Mouse (Mus musculus) fat pad, adult 2 months (tissue): ENCODE data around the gene Tgtp2.
"Not testable (repeated sequence)": the region's sequence is repeated elsewhere in the genome, so short reads cannot be mapped to it uniquely, and the experiment has no call there.

ENCODE experiments used
- DNase-seq: peaks from one replicate; pipeline ENCODE4 v3.0.0-alpha.2; 2011; ENCODE audit warnings: low read depth, low spot score; ENCODE audit errors: extremely low read depth

Tgtp2 gene

DNA sequence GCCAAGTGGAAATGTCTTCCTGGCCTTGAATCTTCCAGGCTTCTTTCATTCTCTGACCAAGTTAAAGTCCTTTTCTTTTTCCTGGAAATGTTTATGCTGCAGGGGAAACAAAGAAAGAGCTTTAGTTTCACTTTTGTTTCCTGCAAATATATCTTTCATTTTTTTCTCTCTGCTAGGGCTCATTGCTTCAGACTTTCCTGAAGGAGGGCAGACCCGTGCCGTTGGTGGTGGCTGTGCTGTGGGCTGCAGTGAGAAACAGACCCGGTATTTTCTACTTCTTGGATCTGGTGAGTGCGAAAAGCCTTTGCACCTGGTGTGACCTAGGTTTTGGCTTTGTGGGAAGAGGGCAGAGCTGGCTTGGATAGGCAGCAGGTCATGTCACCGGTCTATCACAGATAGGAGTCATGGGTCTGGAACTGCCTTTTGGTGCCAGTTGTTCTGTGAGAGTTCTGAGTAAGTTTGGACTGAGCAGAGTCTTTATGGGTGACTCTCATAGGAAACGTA lies 22.9 kb upstream of the Tgtp2 start:
- no peak for DNase-seq

- DNase-seq, result no peak
Measured at GRCm38 (mm10) chr11:49084875-49085274, 20.9 kb upstream of the Tgtp2 start.

DNA sequence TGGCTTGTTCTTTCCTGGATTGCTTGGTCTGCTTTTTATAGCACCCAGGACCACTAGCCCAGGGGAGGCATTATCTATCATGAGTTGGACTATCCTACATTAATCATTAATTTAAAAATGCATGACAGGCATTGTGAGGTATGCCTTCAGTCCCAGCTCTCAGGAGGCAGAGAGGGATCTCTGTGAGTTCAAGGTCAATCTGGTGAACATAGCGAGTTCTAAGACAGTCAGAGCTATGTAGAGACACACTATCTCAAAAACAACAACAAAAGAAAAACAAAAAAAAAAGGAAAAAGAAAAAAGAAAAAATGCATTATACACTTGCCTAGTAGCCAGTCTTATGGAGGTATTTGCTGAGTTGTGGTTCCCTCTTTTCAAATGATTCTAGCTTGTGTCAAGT lies 20.4 kb upstream of the Tgtp2 start:
- DNase-seq, result no peak

- no peak for DNase-seq
Measured at GRCm38 (mm10) chr11:49083808-49084207, 19.8 kb upstream of the Tgtp2 start.

DNA sequence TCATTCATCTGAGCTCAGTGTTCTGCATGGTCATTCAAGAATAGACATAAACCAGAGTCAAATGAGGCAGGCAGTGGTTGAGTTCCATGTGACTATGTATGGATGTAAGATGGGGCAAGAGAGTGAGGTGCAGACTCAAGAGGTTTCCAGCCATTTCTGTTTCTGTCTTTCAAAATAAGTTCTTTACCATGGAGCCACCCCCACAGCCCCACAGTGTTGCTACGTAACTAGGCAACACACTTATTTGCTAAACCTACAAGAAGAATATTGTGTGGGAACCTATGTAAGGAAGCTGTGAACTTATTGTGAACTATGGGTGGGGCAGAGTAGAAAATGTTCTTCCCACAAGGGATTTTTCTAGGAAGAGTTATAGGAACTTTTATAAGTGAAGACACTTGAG lies 19.1 kb upstream of the Tgtp2 start:
- no peak for DNase-seq

DNA sequence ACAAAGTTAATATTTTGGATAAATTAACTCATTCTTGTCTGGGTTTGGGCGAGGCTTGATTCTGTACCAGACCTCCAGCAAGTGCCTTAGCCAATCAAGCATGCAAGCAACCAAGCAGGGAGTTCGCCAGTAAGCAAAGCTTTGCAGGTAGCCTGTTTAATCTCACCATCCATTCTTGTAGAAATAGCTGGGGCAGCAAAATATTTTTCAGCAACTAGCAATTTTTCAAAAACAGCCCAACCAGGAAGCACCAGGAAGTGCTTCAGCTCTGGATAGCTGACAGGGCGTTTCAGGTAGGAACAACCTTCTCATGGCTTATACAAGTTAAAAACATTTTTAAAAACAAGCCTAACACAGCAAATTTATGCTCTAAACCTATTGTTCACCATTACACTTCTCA lies 17.9 kb upstream of the Tgtp2 start:
- DNase-seq, result no peak

- no peak for DNase-seq
Measured at GRCm38 (mm10) chr11:49081356-49081755, 17.4 kb upstream of the Tgtp2 start.

- DNase-seq, result no peak
Measured at GRCm38 (mm10) chr11:49080636-49081035, 16.6 kb upstream of the Tgtp2 start.

GRCm38 (mm10) chr11:49078719-49079118 lies 14.7 kb upstream of the Tgtp2 start:
- DNase-seq, result no peak

DNA sequence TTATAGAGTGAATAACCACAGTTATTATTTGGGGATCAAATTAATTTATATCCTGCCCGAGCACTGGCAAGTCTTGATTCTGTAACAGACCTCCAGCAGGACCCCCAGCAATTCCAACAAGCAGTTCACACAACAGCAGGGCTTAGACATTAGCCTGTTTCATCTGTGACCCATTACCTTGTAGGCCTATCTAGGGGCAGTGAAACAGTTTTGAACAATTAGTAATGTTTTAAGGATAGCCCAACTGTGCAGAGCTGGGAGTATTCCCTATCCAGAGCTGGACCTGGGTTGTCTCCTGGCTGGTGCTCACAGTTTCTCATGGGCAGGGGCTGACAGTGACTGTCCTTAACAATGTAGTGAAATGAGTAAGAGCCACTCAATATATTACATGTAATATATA lies 13.0 kb upstream of the Tgtp2 start:
- DNase-seq, result no peak

- not testable (repeated sequence) for DNase-seq
Measured at GRCm38 (mm10) chr11:49076001-49076757, 12.2 kb upstream of the Tgtp2 start, which contains the start of gene Ifi47. Gene Ifi47, plus strand, starts transcription at chr11:49076587.

DNA sequence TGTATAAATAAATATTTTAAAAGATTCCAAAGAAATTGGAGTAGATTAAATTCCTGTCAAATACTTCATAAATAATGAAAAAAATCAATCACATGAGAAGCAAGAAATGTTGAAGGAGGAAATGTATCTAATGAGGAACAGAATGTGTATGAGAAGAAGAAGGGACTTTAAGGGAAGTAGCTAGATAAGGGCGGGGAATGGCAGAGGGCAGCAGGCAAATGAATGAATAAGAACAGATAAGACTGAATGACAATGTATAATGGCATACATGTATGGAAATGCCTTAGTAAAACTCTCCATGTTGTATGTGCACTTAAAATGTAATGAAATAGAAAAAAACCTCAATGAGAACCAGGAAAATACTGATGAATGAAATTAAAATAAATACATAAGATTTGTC lies 4.4 kb upstream of the Tgtp2 start:
- DNase-seq, result no peak

- not testable (repeated sequence) for DNase-seq
Measured at GRCm38 (mm10) chr11:49061865-49062264, 2.1 kb downstream of the Tgtp2 start.

DNA sequence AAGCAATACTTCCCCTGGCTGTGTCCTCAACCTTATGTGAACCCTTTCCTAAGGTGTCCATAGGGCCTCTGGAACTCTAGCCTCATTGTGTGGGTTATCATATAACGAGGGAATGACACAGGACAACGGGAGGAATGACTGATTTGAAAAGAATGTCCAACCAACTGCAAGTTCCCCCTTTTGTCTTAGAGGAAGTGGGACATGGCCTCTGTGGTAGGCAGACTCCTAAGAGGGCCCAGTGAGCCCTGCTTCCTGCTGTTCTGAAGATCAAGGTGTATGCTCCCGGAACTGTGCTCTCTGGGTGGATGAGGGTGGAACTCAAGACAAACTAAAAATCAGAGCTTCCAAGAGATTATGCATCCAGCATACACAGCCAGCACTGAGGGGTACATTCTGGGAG lies 3.9 kb downstream of the Tgtp2 start:
- DNase-seq, result not testable (repeated sequence)

DNA sequence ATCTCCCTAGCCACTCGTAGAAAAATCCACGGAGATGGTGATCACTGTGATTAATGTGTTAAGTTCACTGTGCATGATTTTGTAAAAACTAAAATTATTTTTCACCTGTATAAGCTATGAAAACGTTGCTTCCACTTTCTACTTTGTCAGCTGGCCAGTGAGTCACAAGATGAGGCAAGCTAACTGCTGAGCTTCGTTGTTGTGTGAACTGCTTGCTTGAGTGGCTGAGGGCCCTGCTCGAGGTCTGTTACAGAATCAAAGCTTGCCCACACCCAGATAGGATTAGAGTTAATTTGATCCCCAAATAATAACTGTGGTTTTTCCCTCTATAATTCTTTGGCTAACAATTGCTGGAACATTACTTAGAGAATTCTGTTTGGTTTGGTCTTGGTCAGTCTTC lies 12.1 kb downstream of the Tgtp2 start:
- not testable (repeated sequence) for DNase-seq

- not testable (repeated sequence) for DNase-seq
Measured at GRCm38 (mm10) chr11:49051093-49051891, 12.7 kb downstream of the Tgtp2 start, which contains the start of gene 9930111J21Rik2. Gene 9930111J21Rik2, minus strand, starts transcription at chr11:49051242.

DNA sequence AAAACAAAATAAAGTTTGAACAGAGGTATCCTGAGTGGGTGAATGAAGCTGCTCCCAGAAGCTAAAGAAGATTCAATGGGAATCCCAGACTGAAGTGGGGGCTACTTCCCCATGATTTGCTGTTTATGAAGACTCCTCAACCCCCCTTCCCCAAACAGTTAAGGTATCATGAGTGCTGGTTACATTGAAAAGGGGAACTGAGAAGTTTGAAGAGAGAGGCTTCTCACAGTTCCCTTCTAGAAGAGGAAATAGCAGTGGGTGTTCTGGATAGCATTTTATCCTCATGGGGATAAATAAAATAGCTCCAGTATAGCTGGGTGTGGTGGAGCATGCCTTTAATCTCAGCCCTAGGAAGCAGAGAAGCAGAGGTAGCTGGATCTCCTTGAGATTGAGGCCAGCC lies 13.9 kb downstream of the Tgtp2 start:
- DNase-seq, result not testable (repeated sequence)

GRCm38 (mm10) chr11:49012074-49012473 lies 51.9 kb downstream of the Tgtp2 start:
- not testable (repeated sequence) for DNase-seq
